Mouse (Mus musculus): ENCODE results near the gene 2900011O08Rik.

The 2900011O08Rik gene

GRCm38 (mm10) chr16:14137976-14138561 is 151.7 kb downstream of the 2900011O08Rik start:
- DNase-seq (ENCODE audit: low spot score), result peak; percentile 68

GRCm38 (mm10) chr16:14139106-14139505 is 152.7 kb downstream of the 2900011O08Rik start:
- DNase-seq (ENCODE audit: low spot score), result no peak

GRCm38 (mm10) chr16:14143298-14143697 is 156.9 kb downstream of the 2900011O08Rik start:
- no peak for DNase-seq (ENCODE audit: low spot score)

- DNase-seq (ENCODE audit: low spot score), result no peak
These were observed 161.3 kb downstream of the 2900011O08Rik start for GRCm38 (mm10) chr16:14147712-14148111.
